Mouse (Mus musculus): ENCODE data around the gene Mta3. TPM values are rescaled to one million over a fixed set of nuclear protein-coding genes. Genes with fewer than 3 reads are reported as not detected.

Mta3 gene
- total RNA-seq, 1 experiment: 52.8 TPM

DNA sequence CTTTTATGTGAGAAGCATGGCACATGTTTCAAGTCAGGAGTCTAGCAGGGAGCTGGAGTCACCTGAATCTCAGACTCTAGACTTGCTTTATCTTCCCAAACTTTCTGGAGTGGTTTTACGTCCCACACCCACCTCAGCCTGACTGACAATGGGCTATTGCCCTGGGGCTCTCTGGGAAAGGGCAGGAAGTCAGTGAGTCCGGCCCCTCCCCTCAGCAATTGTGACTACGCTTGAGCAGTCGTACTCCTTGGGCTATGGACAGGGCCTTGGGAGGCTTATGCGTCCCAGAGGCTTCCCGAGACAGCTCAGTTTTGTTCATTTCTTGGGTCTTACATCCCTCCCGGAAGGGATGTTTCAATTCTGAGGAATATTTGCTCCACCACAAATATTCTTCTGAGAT, 159.4 kb downstream of the Mta3 start:
- peak; percentile 79 for DNase-seq (ENCODE audit: low read depth, low spot score)
- Histone ChIP-seq H3K4me1 (ENCODE audit: control insufficient read depth in 2 of 2, insufficient read depth in 2 of 2, low read length in 2 of 2, poor library complexity in 1 of 2) (peaks cover 0 to 15% of the 10 kb centered on the region in 2 experiments; a peak in 3 of 4 replicates), H3K36me3 (ENCODE audit: control insufficient read depth, insufficient read depth, low read length, poor library complexity, severe bottlenecking) (no peaks in the 10 kb centered on the region), H3K9me3 (ENCODE audit: control insufficient read depth, insufficient read depth, low read depth, low read length) (no peaks in the 10 kb centered on the region), H3K9ac (ENCODE audit: insufficient read depth, low read depth, low read length, poor library complexity, severe bottlenecking) (no peak overlapping the region), H3K4me3 (ENCODE audit: insufficient read depth in 1 of 2, low read depth in 1 of 2, low read length in 2 of 2, poor library complexity in 1 of 2, severe bottlenecking in 1 of 2) (no peak overlapping the region), H3K27ac (ENCODE audit: insufficient read depth, low read depth, low read length, poor library complexity, severe bottlenecking) (peak overlapping the region; percentile 58; the same call in 1 of the 2 replicates)
- TF ChIP-seq CHD2 (IDR thresholded peaks at IDR 0.05; ENCODE audit: low read depth, low read length) (no peak), ZNF384 (IDR thresholded peaks at IDR 0.05; ENCODE audit: low read depth, low read length) (no peak), ZC3H11A (IDR thresholded peaks at IDR 0.05; ENCODE audit: borderline replicate concordance, low read depth, low read length) (no peak), MAFK (IDR thresholded peaks at IDR 0.05; ENCODE audit: insufficient read depth, low read depth, low read length) (no peak), HCFC1 (IDR thresholded peaks at IDR 0.05; ENCODE audit: borderline replicate concordance, insufficient read depth, low read length) (no peak)
- in situ Hi-C loops (cut with MboI; ENCODE audit: low sequenced_read_pairs in 2 of 2, unreplicated experiment in 2 of 2): no loop called here

DNA sequence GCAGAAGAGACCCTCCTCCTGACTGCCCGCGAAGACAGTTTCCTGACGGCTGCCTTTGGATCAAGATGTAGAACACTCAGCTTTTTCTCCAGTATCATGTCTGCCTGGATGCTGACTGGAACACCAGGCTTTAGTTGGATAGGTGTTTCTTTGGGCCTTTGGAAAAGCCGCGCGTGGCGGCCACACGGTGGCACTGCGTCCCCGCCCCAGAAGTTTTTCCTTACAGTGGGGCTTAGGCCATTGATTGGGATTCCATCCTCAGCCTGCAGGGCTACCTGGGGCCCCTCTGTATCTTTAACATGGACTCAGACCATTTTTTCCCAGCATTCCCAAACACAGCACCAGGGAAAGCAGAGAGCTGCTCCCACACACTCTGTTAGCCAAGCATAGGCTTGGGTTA, 160.6 kb downstream of the Mta3 start:
- DNase-seq (ENCODE audit: low read depth, low spot score): peak; percentile 55

DNA sequence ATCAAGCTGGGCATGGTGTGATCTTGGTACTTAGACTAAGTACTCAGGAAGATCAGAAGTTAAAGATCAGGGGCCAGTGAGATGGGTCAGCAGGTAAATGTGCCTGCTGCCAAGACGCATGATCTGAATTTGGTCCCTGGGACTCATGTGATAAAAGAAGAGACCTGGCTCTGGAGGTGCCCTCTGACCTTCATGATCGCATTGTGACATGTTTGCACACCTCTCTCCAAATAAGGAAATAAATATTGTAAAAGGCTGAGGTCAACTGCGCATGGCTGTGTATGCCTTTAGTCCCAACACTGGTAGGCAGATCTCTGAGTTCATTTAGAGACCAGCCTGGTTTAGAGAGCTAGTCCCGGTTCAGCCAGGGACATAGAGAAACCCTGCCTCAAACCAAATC, 164.4 kb downstream of the Mta3 start:
- H3K36me3 ChIP-seq (ENCODE audit: control insufficient read depth, insufficient read depth, low read length, poor library complexity, severe bottlenecking): no peaks in the 10 kb centered on the region
- no peak overlapping the region for H3K27ac ChIP-seq (ENCODE audit: insufficient read depth, low read depth, low read length, poor library complexity, severe bottlenecking)
- no peaks in the 10 kb centered on the region for H3K9me3 ChIP-seq (ENCODE audit: control insufficient read depth, insufficient read depth, low read depth, low read length)
- no peak overlapping the region for H3K9ac ChIP-seq (ENCODE audit: insufficient read depth, low read depth, low read length, poor library complexity, severe bottlenecking)
- DNase-seq (ENCODE audit: low read depth, low spot score): no peak
- peaks cover 0 to 6% of the 10 kb centered on the region in 2 experiments; a peak in 1 of 4 replicates for H3K4me1 ChIP-seq (ENCODE audit: control insufficient read depth in 2 of 2, insufficient read depth in 2 of 2, low read length in 2 of 2, poor library complexity in 1 of 2)
- in situ Hi-C loops (cut with MboI; ENCODE audit: low sequenced_read_pairs in 2 of 2, unreplicated experiment in 2 of 2): no loop called here
- H3K4me3 ChIP-seq (ENCODE audit: insufficient read depth in 1 of 2, low read depth in 1 of 2, low read length in 2 of 2, poor library complexity in 1 of 2, severe bottlenecking in 1 of 2): no peak overlapping the region
- TF ChIP-seq ZC3H11A (IDR thresholded peaks at IDR 0.05; ENCODE audit: borderline replicate concordance, low read depth, low read length) (no peak), CHD2 (IDR thresholded peaks at IDR 0.05; ENCODE audit: low read depth, low read length) (no peak), HCFC1 (IDR thresholded peaks at IDR 0.05; ENCODE audit: borderline replicate concordance, insufficient read depth, low read length) (no peak), ZNF384 (IDR thresholded peaks at IDR 0.05; ENCODE audit: low read depth, low read length) (no peak), MAFK (IDR thresholded peaks at IDR 0.05; ENCODE audit: insufficient read depth, low read depth, low read length) (no peak)

More for the DNA sequence above, 160.6 kb downstream of the Mta3 start:
- Histone ChIP-seq H3K9ac (ENCODE audit: insufficient read depth, low read depth, low read length, poor library complexity, severe bottlenecking) (no peak overlapping the region), H3K36me3 (ENCODE audit: control insufficient read depth, insufficient read depth, low read length, poor library complexity, severe bottlenecking) (no peaks in the 10 kb centered on the region), H3K9me3 (ENCODE audit: control insufficient read depth, insufficient read depth, low read depth, low read length) (no peaks in the 10 kb centered on the region), H3K27ac (ENCODE audit: insufficient read depth, low read depth, low read length, poor library complexity, severe bottlenecking) (no peak overlapping the region), H3K4me1 (ENCODE audit: control insufficient read depth in 2 of 2, insufficient read depth in 2 of 2, low read length in 2 of 2, poor library complexity in 1 of 2) (peaks cover 0 to 15% of the 10 kb centered on the region in 2 experiments; a peak in 3 of 4 replicates), H3K4me3 (ENCODE audit: insufficient read depth in 1 of 2, low read depth in 1 of 2, low read length in 2 of 2, poor library complexity in 1 of 2, severe bottlenecking in 1 of 2) (no peak overlapping the region)
- TF ChIP-seq ZC3H11A (IDR thresholded peaks at IDR 0.05; ENCODE audit: borderline replicate concordance, low read depth, low read length) (peak; percentile 63), HCFC1 (IDR thresholded peaks at IDR 0.05; ENCODE audit: borderline replicate concordance, insufficient read depth, low read length) (no peak)
- in situ Hi-C loops (cut with MboI; ENCODE audit: low sequenced_read_pairs in 2 of 2, unreplicated experiment in 2 of 2): no loop called here

Other genes starting within 250 kb of the Mta3 start
- gene Cox7a2l, start 188.8 kb upstream of the Mta3 start, total RNA-seq (2012; rRNA removed): 104 and 139 TPM in 2 replicates
- gene Kcng3, start 74.3 kb upstream of the Mta3 start, total RNA-seq (2012; rRNA removed): 0.98 and 2.4 TPM in 2 replicates
- 0.54 and 0.79 TPM in 2 replicates for gene Haao, start 141.8 kb downstream of the Mta3 start, total RNA-seq (2012; rRNA removed)